Mouse (Mus musculus) heart, embryonic 13.5 days (tissue): ENCODE results near the gene Cemip2. TPM values are rescaled to one million over a fixed set of nuclear protein-coding genes. Genes with fewer than 3 reads are reported as not detected.

Experiments
- ATAC-seq: fragments of 200-750 bp; cut with Nextera tagmentation; 2 replicates; pipeline ENCODE4 v1.8.0; 2017; ENCODE audit warnings: moderate TSS enrichment; ENCODE audit not compliant: insufficient number of reproducible peaks, low FRiP score, low TSS enrichment; ENCODE audit errors: extremely low read depth
- H3K27ac ChIP-seq: fragments of 300-500 bp; sonication (generic); replicated peaks from 2 replicates; pipeline ENCODE4 v1.5.1; 2015; ENCODE audit warnings: moderate library complexity, mild to moderate bottlenecking, inconsistent platforms
- H3K27me3 ChIP-seq: fragments of 300-500 bp; sonication (generic); replicated peaks from 2 replicates; pipeline ENCODE4 v1.6.1; 2015; ENCODE audit warnings: mild to moderate bottlenecking, inconsistent platforms
- H3K36me3 ChIP-seq: fragments of 300-500 bp; sonication (generic); 2 replicates; pipeline ENCODE4 v1.6.1; 2015; ENCODE audit warnings: mild to moderate bottlenecking, inconsistent platforms
- H3K4me1 ChIP-seq: fragments of 300-500 bp; sonication (generic); 2 replicates; pipeline ENCODE4 v1.6.1; 2015; ENCODE audit warnings: inconsistent platforms
- H3K4me2 ChIP-seq: fragments of 300-500 bp; sonication (generic); 2 replicates; pipeline ENCODE4 v1.6.1; 2015; ENCODE audit warnings: inconsistent platforms, mild to moderate bottlenecking, moderate library complexity
- H3K4me3 ChIP-seq: fragments of 300-500 bp; sonication (generic); 2 replicates; pipeline ENCODE4 v1.5.1; 2015; ENCODE audit warnings: moderate library complexity, mild to moderate bottlenecking, inconsistent platforms
- H3K9ac ChIP-seq: fragments of 300-500 bp; sonication (generic); 2 replicates; pipeline ENCODE4 v1.6.1; 2015; ENCODE audit warnings: inconsistent platforms, mild to moderate bottlenecking, moderate library complexity
- H3K9me3 ChIP-seq: fragments of 300-500 bp; sonication (generic); 2 replicates; pipeline ENCODE4 v1.6.1; 2016; ENCODE audit warnings: inconsistent platforms
- WGBS: fragments of 180-500 bp; shearing (Covaris S2); methylation state at CpG from one replicate; pipeline ENCODE4 v1.1.7; 2015; ENCODE audit warnings: mixed read lengths; 5-methylcytosine and 5-hydroxymethylcytosine counted together
- polyA plus RNA-seq: library from polyadenylated mRNA; unstranded; fragments of >200 nt; fragmentation: Nextera tagmentation; extraction: Ambion mirVana; gene quantifications from 2 replicates; pipeline ENCODE4 v1.2.1, GENCODE M21; 2015

Cemip2 gene
- polyA plus RNA-seq, 1 experiment from 2014 or later: 55.2 TPM

DNA sequence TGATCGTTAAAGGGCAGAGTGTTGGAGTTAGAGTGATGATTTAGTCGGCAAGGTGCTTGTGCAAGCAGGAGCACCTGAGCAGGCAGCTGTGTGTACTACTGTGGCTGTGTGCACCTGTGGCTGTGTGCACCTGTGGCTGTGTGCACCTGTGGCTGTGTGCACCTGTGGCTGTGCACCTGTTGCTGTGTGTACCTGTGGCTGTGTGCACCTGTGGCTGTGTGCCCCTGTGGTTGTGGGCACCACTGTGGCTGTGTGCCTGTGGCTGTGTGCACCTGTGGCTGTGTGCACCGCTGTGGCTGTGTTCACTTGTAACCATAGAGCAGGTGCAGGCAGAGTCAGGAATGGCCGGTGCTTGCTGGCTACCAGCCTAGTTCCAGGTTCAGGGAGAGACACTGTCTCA, 38.1 kb downstream of the Cemip2 start:
- Histone ChIP-seq H3K9ac (no peak overlapping the region), H3K27me3 (no peaks in the 10 kb centered on the region), H3K9me3 (no peaks in the 10 kb centered on the region), H3K4me3 (no peak overlapping the region), H3K36me3 (peaks cover 83% of the 10 kb centered on the region), H3K27ac (no peak overlapping the region), H3K4me1 (peaks cover 28% of the 10 kb centered on the region), H3K4me2 (no peak overlapping the region)
- no peak for ATAC-seq
- WGBS: 90% methylated on average over 4 of the region's 4 CpGs

DNA sequence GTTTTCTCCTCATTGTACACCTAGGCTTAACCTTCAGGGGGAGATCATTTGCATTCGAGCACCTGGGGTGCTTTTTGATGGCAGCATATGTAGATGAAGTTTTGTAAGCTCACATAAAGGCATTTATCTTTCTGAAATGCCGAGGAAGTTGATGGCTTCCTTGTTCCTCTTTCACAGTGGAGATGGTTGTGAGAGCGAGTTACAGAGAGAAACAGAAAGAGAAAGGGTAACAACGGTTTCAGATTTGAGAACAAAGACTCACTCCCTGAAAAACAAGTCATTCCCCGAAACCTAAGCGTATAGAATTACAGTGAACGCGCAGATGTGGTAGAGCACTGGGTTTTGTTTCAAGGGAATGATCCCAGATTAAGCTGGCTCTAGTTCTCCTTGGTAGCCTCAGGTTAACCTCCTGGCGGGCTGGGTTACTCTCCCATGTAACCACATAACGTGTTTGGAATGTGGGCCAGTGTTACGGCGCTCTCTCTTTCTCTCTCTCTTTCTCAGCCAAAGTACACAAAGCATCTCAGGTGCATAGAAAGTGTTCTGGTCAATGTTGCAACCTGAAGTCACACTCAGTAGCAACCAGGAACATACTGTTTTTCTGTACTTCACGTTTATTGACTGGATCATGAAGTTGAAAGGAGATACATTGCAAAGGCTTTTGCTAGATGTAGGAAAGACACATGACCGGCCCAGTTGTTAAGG, 40.0 kb downstream of the Cemip2 start:
- Histone ChIP-seq H3K4me2 (no peak overlapping the region), H3K27ac (0 out of 2 replicates have a peak overlapping the region, but pooled peaks have one; percentile 74), H3K27me3 (no peaks in the 10 kb centered on the region), H3K4me3 (no peak overlapping the region), H3K36me3 (peaks cover 71% of the 10 kb centered on the region), H3K9me3 (no peaks in the 10 kb centered on the region), H3K9ac (no peak overlapping the region), H3K4me1 (peaks cover 37% of the 10 kb centered on the region)
- WGBS: 84% methylated on average over 14 of the region's 14 CpGs
- ATAC-seq: no peak

DNA sequence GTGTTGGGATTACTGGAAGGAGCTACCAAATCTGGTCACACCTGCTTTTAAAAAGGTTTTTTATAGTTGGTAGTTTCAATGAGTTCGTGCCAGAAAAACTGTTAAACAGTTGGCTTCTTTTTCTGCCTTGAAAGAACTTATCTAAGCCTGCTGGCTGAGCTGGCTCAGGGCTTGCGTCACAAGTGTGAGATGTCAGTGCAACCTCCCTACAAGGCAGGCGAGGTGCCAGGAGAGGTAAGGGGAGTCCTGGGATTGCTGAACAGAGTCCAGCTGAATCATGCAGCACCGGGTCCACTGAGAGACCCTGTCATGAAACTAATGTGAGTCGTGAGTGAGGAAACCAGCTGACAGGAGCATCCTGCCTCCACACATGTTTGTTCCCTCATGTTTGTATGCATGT, 41.4 kb downstream of the Cemip2 start:
- 13% methylated on average over 5 of the region's 5 CpGs for WGBS
- no peak overlapping the region for H3K4me2 ChIP-seq
- no peak overlapping the region for H3K4me3 ChIP-seq
- peak overlapping the region; percentile 14; the same call in 1 of the 2 replicates for H3K9ac ChIP-seq
- peaks cover 71% of the 10 kb centered on the region for H3K36me3 ChIP-seq
- H3K27me3 ChIP-seq: no peaks in the 10 kb centered on the region
- ATAC-seq: peak; percentile 76; the same call in 1 of the 2 replicates
- H3K4me1 ChIP-seq: peaks cover 38% of the 10 kb centered on the region
- H3K9me3 ChIP-seq: no peaks in the 10 kb centered on the region
- peak overlapping the region; percentile 74 for H3K27ac ChIP-seq

DNA sequence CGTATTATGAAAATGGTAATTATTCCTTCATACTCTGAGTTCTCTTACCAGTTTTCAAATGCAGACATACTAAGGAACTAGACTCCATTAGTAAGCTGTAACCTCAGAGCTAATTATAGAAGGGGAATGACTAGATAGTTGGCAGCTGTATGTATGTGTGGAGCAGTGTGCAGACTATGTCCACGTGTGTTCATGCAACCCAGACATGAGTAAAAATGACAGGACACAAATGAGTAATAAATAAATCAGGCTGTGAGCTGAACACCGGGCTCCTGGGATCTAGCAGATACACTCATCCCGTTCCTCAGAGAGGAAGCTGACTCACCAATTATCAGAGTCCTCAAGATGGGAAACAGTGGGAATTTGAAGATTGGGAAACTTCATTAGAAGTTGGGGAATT, 42.0 kb downstream of the Cemip2 start:
- H3K27ac ChIP-seq: peak overlapping the region; percentile 74
- no peak overlapping the region for H3K9ac ChIP-seq
- 42% methylated on average over 4 of the region's 4 CpGs for WGBS
- H3K4me2 ChIP-seq: no peak overlapping the region
- H3K27me3 ChIP-seq: no peaks in the 10 kb centered on the region
- H3K4me1 ChIP-seq: peaks cover 38% of the 10 kb centered on the region
- no peak overlapping the region for H3K4me3 ChIP-seq
- ATAC-seq: no peak
- peaks cover 71% of the 10 kb centered on the region for H3K36me3 ChIP-seq
- no peaks in the 10 kb centered on the region for H3K9me3 ChIP-seq

DNA sequence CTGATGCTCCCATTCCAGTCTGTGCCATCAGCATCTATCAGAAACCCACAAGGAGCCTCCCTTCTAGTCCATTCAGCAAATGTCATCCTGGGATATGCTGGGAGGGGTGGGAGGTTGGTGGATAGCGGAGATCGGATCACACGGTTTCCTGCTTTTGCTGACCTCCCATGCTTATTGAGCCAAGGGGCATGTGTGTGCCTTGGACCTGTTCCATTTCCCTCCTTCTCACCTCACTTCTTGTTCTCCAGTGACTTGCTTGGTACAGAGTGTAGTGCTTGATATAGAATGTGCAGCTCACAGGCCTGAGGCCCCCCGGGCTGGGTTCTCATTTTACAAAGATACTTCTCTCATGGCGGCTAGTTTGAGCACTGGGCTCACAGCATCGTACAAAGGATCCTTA, 43.7 kb downstream of the Cemip2 start:
- Histone ChIP-seq H3K4me1 (peaks cover 38% of the 10 kb centered on the region), H3K27ac (peak overlapping the region; percentile 56; the same call in 1 of the 2 replicates), H3K36me3 (peaks cover 71% of the 10 kb centered on the region), H3K27me3 (no peaks in the 10 kb centered on the region), H3K4me3 (no peak overlapping the region), H3K4me2 (no peak overlapping the region), H3K9ac (no peak overlapping the region), H3K9me3 (no peaks in the 10 kb centered on the region)
- WGBS: 48% methylated on average over 6 of the region's 6 CpGs
- ATAC-seq: no peak

DNA sequence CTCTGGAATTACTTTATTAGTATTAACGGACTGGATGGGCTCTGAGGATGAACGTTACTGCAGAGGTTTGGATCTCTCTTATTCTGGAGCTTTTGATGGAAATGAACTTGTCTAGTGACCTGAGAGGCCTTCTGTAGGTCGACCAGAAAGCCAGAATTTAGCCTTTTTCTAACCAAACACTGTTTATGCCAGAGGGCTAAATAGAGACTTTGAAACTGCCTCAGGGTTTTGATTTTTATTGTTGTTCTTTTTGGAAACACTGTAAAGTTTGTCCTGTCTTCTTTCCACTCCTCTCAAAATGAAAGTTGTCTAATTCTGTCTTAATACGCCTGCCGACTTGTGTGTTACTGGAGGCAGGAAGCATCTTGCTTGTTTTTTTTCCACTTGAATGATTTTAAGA, 46.0 kb downstream of the Cemip2 start:
- no peak for ATAC-seq
- H3K36me3 ChIP-seq: peaks cover 69% of the 10 kb centered on the region
- peaks cover 39% of the 10 kb centered on the region for H3K4me1 ChIP-seq
- no peak overlapping the region for H3K9ac ChIP-seq
- H3K4me2 ChIP-seq: no peak overlapping the region
- H3K4me3 ChIP-seq: no peak overlapping the region
- no peaks in the 10 kb centered on the region for H3K9me3 ChIP-seq
- WGBS: 76% methylated on average over 5 of the region's 5 CpGs
- no peak overlapping the region for H3K27ac ChIP-seq
- H3K27me3 ChIP-seq: no peaks in the 10 kb centered on the region

DNA sequence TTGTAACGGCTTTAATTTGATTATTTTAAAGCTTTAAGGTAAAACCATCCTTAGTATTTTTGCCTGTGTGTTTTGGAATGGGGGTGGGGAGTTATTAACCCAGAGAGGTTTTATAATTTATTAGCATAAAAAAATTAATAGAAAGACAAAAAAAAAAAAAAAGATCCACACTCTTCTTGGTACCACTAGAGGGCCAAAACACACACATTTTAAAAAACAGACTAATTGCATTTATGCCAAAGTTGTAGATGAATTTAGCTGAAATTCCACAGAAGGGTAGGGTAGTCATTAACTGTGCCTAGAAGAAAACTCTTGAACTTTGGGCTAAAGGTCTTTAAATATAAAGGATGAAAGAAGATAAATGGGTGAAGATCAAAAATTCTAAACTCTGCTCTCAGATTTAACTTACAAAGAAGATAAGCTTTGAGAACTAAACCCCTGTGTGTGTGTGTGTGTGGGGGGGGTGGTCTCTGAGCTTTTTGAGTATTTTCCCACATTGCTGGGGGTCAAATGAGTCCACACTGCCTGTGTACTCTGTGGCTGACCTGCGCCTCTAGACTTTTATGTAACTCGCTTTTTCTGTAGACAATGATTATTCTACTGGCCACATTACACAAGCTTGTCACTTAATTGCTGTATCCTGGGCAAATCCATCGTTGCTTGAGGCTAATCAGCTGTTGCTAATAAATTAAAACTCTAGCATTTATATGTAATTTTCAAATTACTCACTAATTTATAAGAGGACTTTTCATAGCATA, 47.2 kb downstream of the Cemip2 start:
- Histone ChIP-seq H3K27ac (no peak overlapping the region), H3K9ac (no peak overlapping the region), H3K4me1 (peaks cover 27% of the 10 kb centered on the region), H3K27me3 (no peaks in the 10 kb centered on the region), H3K9me3 (no peaks in the 10 kb centered on the region), H3K4me3 (no peak overlapping the region), H3K36me3 (peaks cover 74% of the 10 kb centered on the region), H3K4me2 (no peak overlapping the region)
- WGBS: 85% methylated on average over 4 of the region's 4 CpGs
- ATAC-seq: no peak

DNA sequence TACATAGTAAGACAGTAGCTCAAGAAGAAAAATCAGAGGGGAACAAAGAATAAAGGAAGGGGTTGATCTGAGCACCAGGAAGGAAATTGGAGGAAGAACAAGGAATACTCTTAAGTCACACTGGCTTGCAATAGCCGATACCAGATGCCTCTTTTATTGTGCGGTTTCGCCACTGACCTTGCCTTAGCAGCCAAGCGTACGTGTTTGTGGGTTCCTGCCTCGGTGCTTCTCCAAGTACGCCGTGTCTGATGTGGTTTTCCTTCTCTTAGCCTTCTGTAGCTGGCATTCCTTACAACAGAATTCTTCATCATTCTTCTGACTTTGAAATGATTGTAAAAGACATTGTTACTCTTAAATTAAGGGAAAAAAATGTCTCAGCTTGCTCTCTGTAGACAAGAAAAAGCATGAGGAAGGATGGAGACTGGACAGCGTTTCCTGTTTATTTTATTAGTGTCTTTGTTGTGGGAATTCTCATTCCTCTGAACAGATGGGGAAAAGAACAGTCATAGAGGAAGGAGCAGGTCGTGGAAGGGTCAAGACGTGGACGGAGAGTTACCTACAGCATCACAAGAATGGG, 55.4 kb downstream of the Cemip2 start:
- 77% methylated on average over 12 of the region's 12 CpGs for WGBS
- no peaks in the 10 kb centered on the region for H3K9me3 ChIP-seq
- no peaks in the 10 kb centered on the region for H3K27me3 ChIP-seq
- peak overlapping the region; percentile 83 for H3K27ac ChIP-seq
- no peak overlapping the region for H3K9ac ChIP-seq
- H3K4me2 ChIP-seq: no peak overlapping the region
- peaks cover 21% of the 10 kb centered on the region for H3K4me1 ChIP-seq
- peaks cover 88% of the 10 kb centered on the region for H3K36me3 ChIP-seq
- no peak overlapping the region for H3K4me3 ChIP-seq
- no peak for ATAC-seq

DNA sequence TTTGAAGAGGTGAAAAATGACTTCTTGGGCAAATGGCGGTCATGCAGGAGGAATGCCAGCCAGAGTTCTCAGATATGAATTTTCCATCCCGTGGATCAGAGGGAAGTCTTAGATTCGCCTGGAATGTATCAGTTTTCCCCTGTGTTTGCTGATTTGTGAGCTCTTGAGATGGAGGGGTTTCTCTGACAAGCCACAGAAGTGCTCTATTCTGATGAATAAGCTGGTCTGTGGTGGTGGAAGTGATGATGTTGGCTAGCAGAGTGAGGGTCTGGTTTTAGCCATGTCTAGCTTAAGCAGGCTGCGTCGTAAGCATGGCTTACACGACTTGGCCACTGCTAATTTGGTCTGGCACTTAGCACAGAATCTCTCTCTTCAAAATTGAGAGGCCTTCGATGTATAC, 56.8 kb downstream of the Cemip2 start:
- Histone ChIP-seq H3K4me2 (no peak overlapping the region), H3K9me3 (no peaks in the 10 kb centered on the region), H3K27me3 (no peaks in the 10 kb centered on the region), H3K4me3 (no peak overlapping the region), H3K27ac (peak overlapping the region; percentile 83), H3K36me3 (peaks cover 85% of the 10 kb centered on the region), H3K4me1 (peaks cover 21% of the 10 kb centered on the region), H3K9ac (no peak overlapping the region)
- ATAC-seq: peak; percentile 11; the same call in 1 of the 2 replicates
- WGBS: 47% methylated on average over 7 of the region's 7 CpGs

DNA sequence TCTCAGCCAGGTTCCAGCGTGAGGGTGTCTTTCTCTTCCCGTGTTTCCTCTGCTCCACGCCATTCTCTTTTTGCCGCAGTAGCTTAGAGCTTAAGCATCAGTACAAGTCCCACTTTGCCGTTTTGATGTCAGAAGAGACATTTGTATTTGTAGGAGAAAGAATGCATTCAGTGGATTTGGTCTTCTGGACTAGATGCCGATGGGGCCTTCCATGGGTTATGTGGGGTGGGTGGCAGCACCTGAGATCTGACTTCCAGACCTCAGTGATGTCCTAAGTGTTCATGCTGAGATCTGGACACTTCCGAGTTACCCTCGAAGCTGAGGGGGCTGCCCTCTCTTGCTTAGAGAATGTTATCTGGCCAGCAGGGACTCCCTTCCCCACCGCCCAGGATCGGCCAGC, 72.6 kb downstream of the Cemip2 start:
- Histone ChIP-seq H3K4me3 (no peak overlapping the region), H3K9ac (no peak overlapping the region), H3K4me2 (no peak overlapping the region), H3K27me3 (no peaks in the 10 kb centered on the region), H3K36me3 (peaks cover 94% of the 10 kb centered on the region), H3K9me3 (0 out of 2 replicates have a peak, but pooled peaks cover 4% of the 10 kb centered on the region), H3K27ac (no peak overlapping the region), H3K4me1 (peaks cover 10% of the 10 kb centered on the region; the same call in 1 of the 2 replicates)
- 71% methylated on average over 10 of the region's 10 CpGs for WGBS
- ATAC-seq: no peak

DNA sequence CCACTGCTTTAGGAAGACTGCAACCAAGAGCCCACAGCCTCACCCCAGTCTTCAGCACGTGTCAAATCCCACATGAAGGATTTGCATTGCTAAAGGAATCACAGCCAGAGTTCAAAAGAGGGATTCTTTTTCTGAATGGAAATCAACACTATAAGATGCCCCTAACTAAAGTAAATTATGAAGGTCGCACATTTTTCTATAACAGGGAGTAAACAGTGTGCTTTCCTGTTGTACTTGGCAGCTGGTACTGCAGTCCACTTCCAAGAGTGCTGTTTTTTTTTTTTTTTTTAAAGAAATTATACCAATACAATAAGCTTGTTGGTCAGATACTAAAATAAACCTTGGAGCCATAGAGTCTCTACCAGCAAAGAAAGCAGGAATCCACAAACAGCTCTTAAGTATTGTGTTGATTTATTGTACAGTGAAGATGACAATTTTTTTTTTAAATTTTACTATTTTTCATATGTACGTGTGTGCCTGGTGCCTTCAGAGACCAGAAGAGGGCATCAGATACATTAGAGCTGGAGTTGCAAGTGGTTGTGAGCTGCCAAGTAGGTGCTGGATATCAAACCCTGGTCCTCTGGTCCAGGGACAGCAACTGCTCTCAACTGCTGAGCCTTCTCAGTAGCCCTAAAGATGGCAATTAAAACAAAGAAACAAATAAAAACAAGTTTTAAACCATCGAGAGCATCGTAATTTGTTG, 76.5 kb downstream of the Cemip2 start:
- no peak overlapping the region for H3K4me3 ChIP-seq
- 0 out of 2 replicates have a peak, but pooled peaks cover 4% of the 10 kb centered on the region for H3K9me3 ChIP-seq
- H3K36me3 ChIP-seq: peaks cover 85% of the 10 kb centered on the region
- 81% methylated on average over 5 of the region's 5 CpGs for WGBS
- H3K9ac ChIP-seq: no peak overlapping the region
- H3K4me2 ChIP-seq: no peak overlapping the region
- ATAC-seq: no peak
- H3K4me1 ChIP-seq: peaks cover 18% of the 10 kb centered on the region
- no peaks in the 10 kb centered on the region for H3K27me3 ChIP-seq
- H3K27ac ChIP-seq: peak overlapping the region; percentile 39
